Mouse (Mus musculus) left cerebral cortex, postnatal 4 days (tissue): ENCODE measurements around the gene Acan. TPM values are rescaled to one million over a fixed set of nuclear protein-coding genes. Genes with fewer than 3 reads are reported as not detected.

Experiments
- DNase-seq: peaks from one replicate; pipeline ENCODE4 v3.0.0-alpha.2; 2022
- intact Hi-C: fragments of 180-260 bp; cut with DNase I; formaldehyde crosslinking; loops from one replicate; pipeline ENCODE4 v1.15.1; 2025
- total RNA-seq, 2 experiments: library from RNA; stranded (reverse); gene quantifications; 2 replicates each; pipeline ENCODE4 v1.2.3; 2021

The Acan gene
- total RNA-seq, 2 experiments from 2014 or later, result 2.2 to 2.5 TPM

- no peak for DNase-seq
- intact Hi-C loops, result no loop called here
These were observed 80.1 kb downstream of the Acan start for GRCm38 (mm10) chr7:79133391-79133790.

GRCm38 (mm10) chr7:79139328-79139824 lies 86.1 kb downstream of the Acan start:
- DNase-seq, result no peak
- intact Hi-C loops, result no loop called here

GRCm38 (mm10) chr7:79139891-79140591 lies 86.8 kb downstream of the Acan start:
- intact Hi-C loops, result loop anchor here (5.0 kb wide), 1 partner anchor 207 kb away; no protein-coding TSS in a partner anchor
- no peak for DNase-seq

- peak; percentile 88 for DNase-seq
- intact Hi-C loops, result loop anchor here (5.0 kb wide), 1 partner anchor 206 kb away; no protein-coding TSS in a partner anchor
These were observed 87.6 kb downstream of the Acan start for GRCm38 (mm10) chr7:79140897-79141296.

GRCm38 (mm10) chr7:79147011-79147837 lies 93.9 kb downstream of the Acan start:
- no peak for DNase-seq
- intact Hi-C loops, result loop anchor here (5.0 kb wide), 1 partner anchor 80 kb away; no protein-coding TSS in a partner anchor

GRCm38 (mm10) chr7:79147931-79148653 lies 94.8 kb downstream of the Acan start:
- intact Hi-C loops, result loop anchor here (5.0 kb wide), 1 partner anchor 79 kb away; no protein-coding TSS in a partner anchor
- DNase-seq, result no peak

- peak; percentile 84 for DNase-seq
- intact Hi-C loops, result loop anchor here (5.0 kb wide), 1 partner anchor 79 kb away; no protein-coding TSS in a partner anchor
These were observed 95.5 kb downstream of the Acan start, which contains the start of gene Mfge8 for GRCm38 (mm10) chr7:79148711-79149266. Gene Mfge8 (minus strand): TSS chr7:79149060.

GRCm38 (mm10) chr7:79149522-79149921 lies 96.2 kb downstream of the Acan start:
- intact Hi-C loops, result loop anchor here (5.0 kb wide), 1 partner anchor 78 kb away; no protein-coding TSS in a partner anchor

GRCm38 (mm10) chr7:79159406-79159805 lies 106.1 kb downstream of the Acan start:
- peak; percentile 51 for DNase-seq
- intact Hi-C loops, result no loop called here

More at GRCm38 (mm10) chr7:79149522-79149921, 96.2 kb downstream of the Acan start:
- no peak for DNase-seq

Other genes starting within 250 kb of the Acan start
- 1 to 10 TPM; 8.2 to 8.4 TPM for gene Det1, start 206.2 kb upstream of the Acan start, total RNA-seq
- gene Aen, start 157.6 kb upstream of the Acan start, total RNA-seq, result 10 to 100 TPM; 42.3 to 51.3 TPM
- under 1 TPM in 1 of 2 experiments, not detected in 1; 0.74 TPM for gene Isg20, start 140.1 kb upstream of the Acan start, total RNA-seq
- 1 to 10 TPM; 7.9 to 8.2 TPM for gene Hapln3, start 77.5 kb downstream of the Acan start, total RNA-seq
- gene Mfge8, start 95.6 kb downstream of the Acan start, total RNA-seq, result 100 to 1,000 TPM; 136 to 148 TPM
- 100 to 1,000 TPM; 112 to 114 TPM for gene Abhd2, start 219.7 kb downstream of the Acan start, total RNA-seq